Mouse (Mus musculus) liver, embryonic 12.5 days (tissue): Measurements from ENCODE around the gene Ctsq. TPM values are rescaled to one million over a fixed set of nuclear protein-coding genes. Genes with fewer than 3 reads are reported as not detected.
"Not testable (repeated sequence)": the region's sequence is repeated elsewhere in the genome, so short reads cannot be mapped to it uniquely, and the experiment has no call there.

Source experiments
- ATAC-seq: fragments of 200-750 bp; cut with Nextera tagmentation; 2 replicates; pipeline ENCODE4 v1.8.0; 2017; ENCODE audit warnings: moderate number of reproducible peaks, mild to moderate bottlenecking, moderate library complexity
- H3K27ac ChIP-seq: fragments of 300-500 bp; sonication (generic); 2 replicates; pipeline ENCODE4 v1.5.1; 2016; ENCODE audit warnings: mild to moderate bottlenecking
- H3K27me3 ChIP-seq: fragments of 300-500 bp; sonication (generic); replicated peaks from 2 replicates; pipeline ENCODE4 v1.6.1; 2016; ENCODE audit warnings: mild to moderate bottlenecking, moderate library complexity
- H3K36me3 ChIP-seq: fragments of 300-500 bp; sonication (generic); 2 replicates; pipeline ENCODE4 v1.6.1; 2016; ENCODE audit warnings: mild to moderate bottlenecking, moderate library complexity
- H3K4me1 ChIP-seq: fragments of 300-500 bp; sonication (generic); 2 replicates; pipeline ENCODE4 v1.6.1; 2016
- H3K4me2 ChIP-seq: fragments of 300-500 bp; sonication (generic); 2 replicates; pipeline ENCODE4 v1.6.1; 2016; ENCODE audit warnings: mild to moderate bottlenecking, moderate library complexity
- H3K4me3 ChIP-seq: fragments of 300-500 bp; sonication (generic); 2 replicates; pipeline ENCODE4 v1.5.1; 2016; ENCODE audit warnings: mild to moderate bottlenecking, moderate library complexity
- H3K9ac ChIP-seq: fragments of 300-500 bp; sonication (generic); 2 replicates; pipeline ENCODE4 v1.6.1; 2016; ENCODE audit warnings: mild to moderate bottlenecking, moderate library complexity
- H3K9me3 ChIP-seq: fragments of 300-500 bp; sonication (generic); replicated peaks from 2 replicates; pipeline ENCODE4 v1.6.1; 2016; ENCODE audit warnings: mild to moderate bottlenecking, moderate library complexity
- WGBS: fragments of 180-500 bp; shearing (Covaris S2); methylation state at CpG from one replicate; pipeline ENCODE4 v1.1.7; 2016; ENCODE audit not compliant: insufficient replicate concordance; 5-methylcytosine and 5-hydroxymethylcytosine counted together
- polyA plus RNA-seq: library from polyadenylated mRNA; unstranded; fragments of >200 nt; fragmentation: Nextera tagmentation; extraction: Ambion mirVana; gene quantifications from 2 replicates; pipeline ENCODE4 v1.2.1, GENCODE M21; 2016

Ctsq gene
- not detected in 2 replicates for polyA plus RNA-seq

DNA sequence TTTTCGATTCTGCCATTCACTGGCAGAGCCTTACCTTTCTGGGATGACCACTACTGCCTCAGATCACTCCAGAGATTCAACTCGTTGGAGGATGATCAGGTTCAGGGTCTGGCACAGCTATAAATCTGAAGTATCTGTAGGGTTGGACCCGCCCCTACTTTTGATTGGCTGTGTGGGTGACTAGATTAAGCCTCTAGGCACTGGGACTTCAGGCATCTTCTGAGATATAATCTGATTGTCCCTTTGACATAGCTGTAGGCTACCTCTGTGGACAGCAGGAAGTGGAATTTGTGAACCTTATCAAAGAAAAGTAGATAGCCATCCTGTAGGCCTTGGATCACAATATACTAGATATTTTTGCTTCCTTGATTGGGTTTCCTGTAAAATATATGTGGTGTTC is at the start of gene Ctsq:
Gene Ctsq, minus strand, starts transcription at position 101 of the 400 bp plus-strand sequence.
- no peak for ATAC-seq
- 0 out of 2 replicates have a peak, but pooled peaks cover 3% of the 10 kb centered on the region for H3K9me3 ChIP-seq
- no peak within 1 kb of the TSS for H3K27ac ChIP-seq
- no peak within 1 kb of the TSS for H3K4me3 ChIP-seq
- no peaks in the 10 kb centered on the region for H3K27me3 ChIP-seq
- H3K4me2 ChIP-seq = no peak within 1 kb of the TSS
- 26% methylated on average over 3 of the region's 3 CpGs for WGBS
- no peak within 1 kb of the TSS for H3K9ac ChIP-seq
- no peaks in the 10 kb centered on the region for H3K4me1 ChIP-seq
- H3K36me3 ChIP-seq = no peaks in the 10 kb centered on the region

DNA sequence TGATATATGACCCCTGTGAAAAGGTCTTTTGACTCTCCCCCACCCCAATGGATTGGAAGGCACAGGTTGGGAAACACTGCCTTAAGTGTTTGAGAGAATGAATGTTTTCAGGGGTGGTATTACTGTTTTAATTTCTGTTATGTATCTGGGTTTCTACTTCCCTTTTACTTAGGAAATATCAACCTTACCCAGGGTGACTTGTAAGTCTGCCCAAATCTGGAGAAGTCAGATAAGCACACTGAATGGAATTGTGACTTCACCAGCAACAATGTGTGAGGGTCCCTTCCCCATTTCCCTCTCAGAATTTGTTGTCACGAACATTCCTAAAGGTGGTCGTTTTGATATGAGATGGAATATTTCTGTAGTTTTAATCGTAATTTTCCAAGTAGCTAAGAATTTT is 17.6 kb downstream of the Ctsq start:
- Histone ChIP-seq H3K9me3 (no peaks in the 10 kb centered on the region), H3K4me2 (no peak overlapping the region), H3K27ac (no peak overlapping the region), H3K9ac (no peak overlapping the region), H3K4me3 (no peak overlapping the region), H3K4me1 (no peaks in the 10 kb centered on the region), H3K27me3 (no peaks in the 10 kb centered on the region), H3K36me3 (no peaks in the 10 kb centered on the region)
- 44% methylated on average over 3 of the region's 3 CpGs for WGBS
- no peak for ATAC-seq

DNA sequence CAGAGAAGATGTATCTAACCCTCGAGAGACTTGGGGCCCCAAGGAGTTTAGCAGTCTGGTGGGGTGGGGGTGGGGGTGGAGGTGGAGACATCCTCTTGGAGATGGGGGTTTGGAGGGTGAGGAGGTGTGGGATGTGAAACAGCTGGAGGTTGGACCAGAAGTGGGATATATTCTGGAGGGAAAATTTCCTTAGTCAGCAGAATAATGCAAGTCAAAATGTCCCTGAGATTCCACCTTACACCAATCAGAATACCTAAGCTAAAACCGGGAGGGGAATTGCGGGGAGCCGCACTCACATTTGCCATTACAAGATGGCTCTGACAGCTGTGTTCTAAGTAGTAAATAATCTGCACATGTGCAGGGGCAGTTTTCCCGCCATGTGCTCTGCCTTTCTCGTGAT is 18.6 kb downstream of the Ctsq start:
- Histone ChIP-seq H3K36me3 (no peaks in the 10 kb centered on the region), H3K4me2 (no peak overlapping the region), H3K9me3 (no peaks in the 10 kb centered on the region), H3K27ac (no peak overlapping the region), H3K4me1 (no peaks in the 10 kb centered on the region), H3K4me3 (no peak overlapping the region), H3K9ac (no peak overlapping the region), H3K27me3 (no peaks in the 10 kb centered on the region)
- ATAC-seq = no peak
- WGBS = 77% methylated on average over 6 of the region's 6 CpGs

DNA sequence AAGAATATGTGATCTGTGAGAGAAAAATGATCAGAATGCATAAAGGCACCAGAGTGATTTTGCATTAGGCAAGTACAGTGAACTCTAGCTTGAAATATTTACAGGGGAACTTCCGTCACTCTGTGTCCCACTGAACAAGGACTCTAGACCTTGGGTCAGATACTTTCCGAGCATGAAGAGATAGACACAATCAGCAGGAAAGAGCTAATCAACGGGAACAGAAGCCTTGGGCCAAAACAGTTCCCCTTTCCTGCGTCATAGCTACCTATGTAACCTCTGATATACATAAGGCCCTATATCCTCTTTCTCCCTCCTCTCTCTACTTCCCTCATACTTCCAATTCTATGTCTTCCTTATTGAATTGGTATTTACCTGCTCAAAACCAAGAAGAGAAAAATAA is 30.3 kb downstream of the Ctsq start:
- H3K27ac ChIP-seq = no peak overlapping the region
- H3K4me1 ChIP-seq = no peaks in the 10 kb centered on the region
- no peaks in the 10 kb centered on the region for H3K27me3 ChIP-seq
- H3K36me3 ChIP-seq = no peaks in the 10 kb centered on the region
- no peak overlapping the region for H3K4me2 ChIP-seq
- no peaks in the 10 kb centered on the region for H3K9me3 ChIP-seq
- H3K9ac ChIP-seq = no peak overlapping the region
- WGBS = 38% methylated on average over 4 of the region's 4 CpGs
- H3K4me3 ChIP-seq = no peak overlapping the region
- ATAC-seq = no peak

DNA sequence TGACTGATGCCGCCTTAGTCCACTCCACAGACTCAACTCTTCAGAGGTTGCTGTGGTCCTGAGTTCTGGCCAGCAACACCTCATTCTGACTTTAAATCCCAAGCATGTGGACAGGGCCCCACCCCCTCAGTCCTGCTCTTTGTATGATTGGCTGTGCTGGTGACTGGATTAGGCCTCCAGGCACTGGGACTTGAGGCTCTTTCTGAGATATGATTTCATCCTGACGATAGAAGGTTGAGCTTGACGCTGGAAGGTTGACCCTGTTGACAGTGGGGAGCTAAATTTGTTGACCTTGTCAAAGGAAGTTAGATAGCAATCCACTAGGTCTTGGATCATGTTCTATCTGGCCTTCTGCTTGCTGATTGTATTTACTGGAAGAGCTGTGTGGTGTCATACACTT is 34.6 kb downstream of the Ctsq start, which contains the start of gene Ctsj:
Gene Ctsj, minus strand, starts transcription at position 101 of the 400 bp plus-strand sequence.
- Histone ChIP-seq H3K4me2 (no peak within 1 kb of the TSS), H3K9ac (no peak within 1 kb of the TSS), H3K27ac (no peak within 1 kb of the TSS), H3K36me3 (no peaks in the 10 kb centered on the region), H3K4me3 (no peak within 1 kb of the TSS), H3K4me1 (no peaks in the 10 kb centered on the region), H3K9me3 (no peaks in the 10 kb centered on the region), H3K27me3 (no peaks in the 10 kb centered on the region)
- no peak for ATAC-seq
- 48% methylated on average over 3 of the region's 3 CpGs for WGBS

DNA sequence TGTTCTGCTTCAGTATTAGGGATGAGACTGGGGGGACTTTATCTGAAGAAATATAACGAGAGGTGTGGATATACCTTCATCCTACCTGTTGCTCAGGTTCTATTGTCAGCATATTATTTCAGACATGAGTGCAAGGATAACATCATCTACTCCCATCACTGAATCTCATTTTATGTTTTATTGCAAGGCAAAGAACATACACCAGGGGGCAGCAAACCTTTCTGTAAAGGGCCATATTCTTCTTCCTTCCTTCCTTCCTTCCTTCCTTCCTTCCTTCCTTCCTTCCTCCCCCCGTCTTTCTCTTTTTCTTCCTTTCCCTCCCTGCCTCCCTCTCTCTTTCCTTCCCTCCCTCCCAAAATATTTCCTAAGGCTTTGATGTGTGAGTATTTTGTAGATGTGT is 42.8 kb downstream of the Ctsq start:
- WGBS = 28% methylated on average over 2 of the region's 2 CpGs
- H3K9me3 ChIP-seq = peaks cover 5% of the 10 kb centered on the region; the same call in 1 of the 2 replicates

DNA sequence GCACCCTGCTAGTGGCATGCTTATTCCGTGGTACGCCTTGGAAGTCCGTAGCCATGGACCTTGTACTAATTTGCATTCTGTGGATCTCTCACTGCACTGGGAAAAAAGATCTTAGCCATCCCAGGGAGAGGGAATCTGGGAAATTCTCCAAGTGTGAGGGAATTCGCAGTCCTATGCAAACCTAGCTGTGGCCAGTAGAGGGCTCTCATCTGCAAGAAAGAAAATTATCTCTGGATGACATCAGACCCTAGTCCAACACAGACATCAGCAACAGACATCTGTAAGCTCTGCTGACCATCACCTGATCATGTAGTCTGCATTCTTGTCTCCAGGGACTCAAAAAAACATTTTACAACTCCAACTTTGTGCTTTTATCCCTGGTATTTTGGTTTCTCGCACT is 53.5 kb downstream of the Ctsq start:
- H3K27ac ChIP-seq, H3K4me3 ChIP-seq, H3K4me1 ChIP-seq, H3K36me3 ChIP-seq, H3K27me3 ChIP-seq, H3K4me2 ChIP-seq, H3K9ac ChIP-seq, H3K9me3 ChIP-seq, ATAC-seq: not testable (repeated sequence)
- WGBS = 62% methylated on average over 5 of the region's 5 CpGs

More for the DNA sequence above, 42.8 kb downstream of the Ctsq start:
- Histone ChIP-seq H3K4me1 (no peaks in the 10 kb centered on the region), H3K27me3 (no peaks in the 10 kb centered on the region), H3K9ac (no peak overlapping the region), H3K4me2 (no peak overlapping the region), H3K27ac (no peak overlapping the region), H3K4me3 (no peak overlapping the region), H3K36me3 (no peaks in the 10 kb centered on the region)
- ATAC-seq = no peak

Other genes starting within 250 kb of the Ctsq start
- gene Ctsll3, start 237.8 kb downstream of the Ctsq start, polyA plus RNA-seq = not detected in 2 replicates
- gene 4930486L24Rik, start 176.2 kb downstream of the Ctsq start, polyA plus RNA-seq = not detected in 2 replicates
- gene Gm49392, start 143.7 kb downstream of the Ctsq start, polyA plus RNA-seq = 0.11 and 0.45 TPM in 2 replicates
- 7.2 and 9.1 TPM in 2 replicates for gene Ctla2b, start 143.2 kb downstream of the Ctsq start, polyA plus RNA-seq
- not detected in 2 replicates for gene Tpbpb, start 135.8 kb downstream of the Ctsq start, polyA plus RNA-seq
- gene Gm49393, start 105.0 kb downstream of the Ctsq start, polyA plus RNA-seq = 0.32 TPM in 1 of 2 replicates, not detected in the other
- 1.2 and 3.7 TPM in 2 replicates for gene Gm49391, start 104.1 kb downstream of the Ctsq start, polyA plus RNA-seq
- gene Ctla2a, start 104.0 kb downstream of the Ctsq start, polyA plus RNA-seq = 50.5 and 53.0 TPM in 2 replicates
- not detected in 2 replicates for gene Tpbpa, start 98.6 kb downstream of the Ctsq start, polyA plus RNA-seq
- gene Ctsj, start 34.7 kb downstream of the Ctsq start, polyA plus RNA-seq = 0.23 TPM in 1 of 2 replicates, not detected in the other
- not detected in 2 replicates for gene Ctsr, start 123.6 kb upstream of the Ctsq start, polyA plus RNA-seq
- gene Cts6, start 162.8 kb upstream of the Ctsq start, polyA plus RNA-seq = not detected in 2 replicates
- gene Cts8, start 214.7 kb upstream of the Ctsq start, polyA plus RNA-seq = not detected in 2 replicates
- not detected in 2 replicates for gene Gm49398, start 248.2 kb upstream of the Ctsq start, polyA plus RNA-seq